Mouse (Mus musculus) hindbrain, embryonic 11.5 days (tissue): Measurements from ENCODE around the gene Ppp6r3. TPM values are rescaled to one million over a fixed set of nuclear protein-coding genes. Genes with fewer than 3 reads are reported as not detected.

ENCODE experiments used
- ATAC-seq: fragments of 200-750 bp; cut with Nextera tagmentation; 2 replicates; pipeline ENCODE4 v1.8.0; 2017; ENCODE audit warnings: mild to moderate bottlenecking, moderate TSS enrichment, moderate library complexity; ENCODE audit not compliant: low FRiP score
- DNase-seq: peaks from one replicate; pipeline ENCODE4 v3.0.0-alpha.2; 2015; ENCODE audit warnings: low spot score
- H3K27ac ChIP-seq: fragments of 300-500 bp; sonication (generic); 2 replicates; pipeline ENCODE4 v1.5.1; 2014; ENCODE audit warnings: mild to moderate bottlenecking, low read depth, low read length
- H3K27me3 ChIP-seq: fragments of 300-500 bp; sonication (generic); 2 replicates; pipeline ENCODE4 v1.6.1; 2014; ENCODE audit warnings: mild to moderate bottlenecking, low read length, moderate library complexity, mixed read lengths; ENCODE audit not compliant: control insufficient read depth, insufficient read depth
- H3K36me3 ChIP-seq: fragments of 300-500 bp; sonication (generic); 2 replicates; pipeline ENCODE4 v1.6.1; 2014; ENCODE audit warnings: mild to moderate bottlenecking, low read length, moderate library complexity, mixed read lengths; ENCODE audit not compliant: control insufficient read depth, insufficient read depth
- H3K4me1 ChIP-seq: fragments of 300-500 bp; sonication (generic); replicated peaks from 2 replicates; pipeline ENCODE4 v1.6.1; 2014; ENCODE audit warnings: low read length, mixed read lengths; ENCODE audit not compliant: control insufficient read depth, insufficient read depth
- H3K4me2 ChIP-seq: fragments of 300-500 bp; sonication (generic); replicated peaks from 2 replicates; pipeline ENCODE4 v1.6.1; 2014; ENCODE audit warnings: mild to moderate bottlenecking, low read depth, low read length
- H3K4me3 ChIP-seq: fragments of 300-500 bp; sonication (generic); 2 replicates; pipeline ENCODE4 v1.5.1; 2014; ENCODE audit warnings: low read depth, low read length
- H3K9ac ChIP-seq: fragments of 300-500 bp; sonication (generic); 2 replicates; pipeline ENCODE4 v1.6.1; 2014; ENCODE audit warnings: low read depth, low read length
- H3K9me3 ChIP-seq: fragments of 300-500 bp; sonication (generic); 2 replicates; pipeline ENCODE4 v1.6.1; 2016; ENCODE audit warnings: low read length; ENCODE audit not compliant: control insufficient read depth
- WGBS: fragments of 180-500 bp; shearing (Covaris S2); extraction: QIAGEN DNeasy Blood & Tissue Kit; methylation state at CpG from one replicate; pipeline ENCODE4 v1.1.7; 2014; 5-methylcytosine and 5-hydroxymethylcytosine counted together
- polyA plus RNA-seq: library from polyadenylated mRNA; unstranded; fragments of >200 nt; fragmentation: Nextera tagmentation; extraction: Ambion mirVana; gene quantifications from 2 replicates; pipeline ENCODE4 v1.2.1, GENCODE M21; 2014

Gene Ppp6r3
- polyA plus RNA-seq: 74.8 and 82.5 TPM in 2 replicates

DNA sequence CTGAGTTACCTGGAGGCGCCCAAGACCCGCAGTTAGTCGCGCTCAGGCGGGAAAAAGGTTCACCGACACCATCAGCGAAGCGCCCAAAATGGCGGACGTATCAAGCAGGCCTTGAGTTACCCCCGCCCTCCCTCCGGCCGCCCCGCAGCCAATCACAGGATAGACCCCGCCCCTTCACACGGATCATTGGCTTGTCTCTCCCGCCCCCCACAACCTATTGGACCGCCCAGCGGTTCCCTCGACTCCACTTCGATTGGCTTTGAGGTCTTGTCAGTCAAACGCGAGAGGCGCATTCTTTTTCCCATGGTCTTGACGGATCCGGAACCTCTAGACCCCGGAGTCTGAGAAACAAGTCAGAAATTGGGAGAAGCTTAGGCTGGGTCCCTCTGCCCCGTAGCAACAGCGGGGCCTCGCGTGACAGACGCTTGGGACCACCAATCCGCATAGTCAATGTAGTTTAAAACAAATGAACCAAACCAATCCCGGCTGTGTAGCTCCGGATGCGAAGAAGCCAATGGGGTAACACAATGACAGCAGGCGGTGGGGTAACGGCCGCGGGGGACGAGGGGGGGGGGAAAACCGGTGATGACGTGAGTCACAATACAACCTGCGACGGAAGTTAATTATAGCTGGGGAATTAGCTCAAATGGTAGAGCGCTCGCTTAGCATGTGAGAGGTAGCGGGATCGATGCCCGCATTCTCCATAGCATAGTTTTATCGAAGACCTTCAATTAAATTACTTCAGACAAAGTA, at the start of gene Ppp6r3:
Gene Ppp6r3, minus strand, starts transcription at position 118 of the 753 bp plus-strand sequence.
- ATAC-seq (peak; percentile 99), DNase-seq (peak; percentile 98)
- H3K36me3 ChIP-seq: no peaks in the 10 kb centered on the region
- WGBS: under 1% methylated on average over 50 of the region's 51 CpGs
- H3K9me3 ChIP-seq: no peaks in the 10 kb centered on the region
- H3K4me2 ChIP-seq: peak within 1 kb of the TSS; percentile 86
- H3K9ac ChIP-seq: peak within 1 kb of the TSS; percentile 87
- H3K27me3 ChIP-seq: no peaks in the 10 kb centered on the region
- peak within 1 kb of the TSS; percentile 96 for H3K4me3 ChIP-seq
- H3K4me1 ChIP-seq: no peaks in the 10 kb centered on the region; the same call in 1 of the 2 replicates
- peak within 1 kb of the TSS; percentile 76 for H3K27ac ChIP-seq

DNA sequence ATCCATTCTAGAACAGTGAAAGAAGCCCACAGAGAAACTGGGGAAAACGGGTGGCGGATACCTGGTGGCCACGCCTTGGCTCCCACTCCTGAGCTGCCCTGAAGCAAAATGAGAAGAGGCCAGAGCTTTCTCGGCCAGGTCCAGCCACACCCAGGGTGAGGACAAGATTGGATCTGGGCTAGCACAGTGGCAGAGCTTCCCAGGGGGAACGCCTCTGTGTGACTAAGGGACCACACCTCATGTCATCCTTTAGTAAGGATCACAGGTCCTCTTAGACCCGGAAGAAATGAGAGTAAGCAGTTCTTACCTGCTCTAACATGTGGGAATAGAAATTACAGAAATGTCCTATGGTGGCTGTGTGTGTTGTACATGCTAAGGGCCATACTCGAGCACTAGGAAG, 49.6 kb upstream of the Ppp6r3 start:
- H3K4me3 ChIP-seq: no peak overlapping the region
- DNase-seq (no peak), ATAC-seq (no peak)
- no peaks in the 10 kb centered on the region for H3K4me1 ChIP-seq
- peaks cover 2% of the 10 kb centered on the region; the same call in 1 of the 2 replicates for H3K36me3 ChIP-seq
- H3K27me3 ChIP-seq: no peaks in the 10 kb centered on the region
- no peak overlapping the region for H3K4me2 ChIP-seq
- 94% methylated on average over 7 of the region's 7 CpGs for WGBS
- no peaks in the 10 kb centered on the region for H3K9me3 ChIP-seq
- H3K27ac ChIP-seq: no peak overlapping the region
- no peak overlapping the region for H3K9ac ChIP-seq

DNA sequence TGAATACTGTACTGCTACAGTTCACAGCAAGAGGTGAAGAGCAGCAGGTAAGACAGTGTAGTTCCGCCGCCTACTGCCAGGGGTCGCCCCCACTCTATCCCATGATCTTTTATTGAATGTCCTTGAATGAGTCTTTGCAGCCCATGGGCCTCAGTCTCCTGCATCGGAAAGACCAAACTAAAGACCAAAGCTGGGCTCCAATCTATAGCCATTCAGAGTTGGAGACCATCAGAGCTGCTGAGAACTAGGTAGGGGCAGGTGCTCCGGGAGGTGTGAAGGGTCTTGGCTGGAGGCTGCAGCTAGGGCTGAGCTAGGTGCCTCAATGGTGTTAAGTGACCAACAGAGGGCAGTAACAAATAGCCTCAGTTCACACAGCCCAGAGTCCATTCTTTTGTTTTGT, 48.3 kb upstream of the Ppp6r3 start:
- peak; percentile 66; the same call in 1 of the 2 replicates for ATAC-seq
- peaks cover 7% of the 10 kb centered on the region; the same call in 1 of the 2 replicates for H3K36me3 ChIP-seq

DNA sequence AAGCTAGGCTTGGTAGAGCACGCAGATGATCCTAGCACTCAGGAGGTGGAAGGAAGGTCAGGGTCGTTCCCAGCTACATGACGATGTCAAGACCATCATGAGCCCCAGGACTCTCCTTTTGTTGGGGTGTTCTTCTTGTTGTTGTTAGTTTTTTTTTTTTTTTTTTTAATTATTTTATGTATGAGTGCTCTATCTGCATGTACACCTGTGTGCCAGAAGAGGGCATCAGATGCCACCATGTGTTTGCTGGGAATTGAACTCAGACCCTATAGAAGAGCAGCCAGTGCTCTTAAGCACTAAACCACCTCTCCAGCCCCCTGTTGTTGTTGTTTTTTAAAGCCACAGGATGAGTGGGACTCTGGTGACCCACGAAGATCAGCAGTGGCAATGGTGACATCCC, 47.7 kb upstream of the Ppp6r3 start:
- Histone ChIP-seq H3K4me3 (no peak overlapping the region), H3K4me1 (no peaks in the 10 kb centered on the region), H3K27me3 (no peaks in the 10 kb centered on the region), H3K4me2 (no peak overlapping the region), H3K9ac (no peak overlapping the region), H3K27ac (no peak overlapping the region), H3K36me3 (peaks cover 7% of the 10 kb centered on the region; the same call in 1 of the 2 replicates), H3K9me3 (no peaks in the 10 kb centered on the region)
- WGBS: 95% methylated on average over 4 of the region's 4 CpGs
- DNase-seq (no peak), ATAC-seq (no peak)

More for the DNA sequence above, 48.3 kb upstream of the Ppp6r3 start:
- Histone ChIP-seq H3K4me1 (no peaks in the 10 kb centered on the region), H3K27ac (no peak overlapping the region), H3K27me3 (no peaks in the 10 kb centered on the region), H3K9ac (no peak overlapping the region), H3K9me3 (no peaks in the 10 kb centered on the region), H3K4me2 (no peak overlapping the region), H3K4me3 (no peak overlapping the region)
- peak; percentile 59 for DNase-seq
- 73% methylated on average over 5 of the region's 5 CpGs for WGBS

DNA sequence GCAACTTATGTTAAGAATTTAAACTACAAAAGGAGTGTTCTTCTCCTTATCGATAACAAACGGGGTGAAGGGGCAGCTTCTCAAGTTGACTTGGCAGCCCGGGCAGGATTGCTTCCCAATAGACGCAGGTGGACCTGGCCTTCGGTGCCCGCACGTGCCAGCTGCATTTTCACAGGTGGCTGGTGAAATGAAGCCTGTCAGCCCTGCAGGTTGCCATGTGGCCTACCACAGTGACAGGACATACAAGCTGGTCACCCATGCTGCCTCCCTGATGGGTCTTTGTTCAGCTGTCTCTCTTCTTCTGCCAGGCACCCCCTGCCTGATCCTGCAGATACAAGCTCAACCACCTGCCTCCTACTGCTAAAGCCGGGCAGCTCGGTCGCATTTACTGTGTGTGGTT, 45.3 kb upstream of the Ppp6r3 start:
- no peak overlapping the region for H3K27ac ChIP-seq
- ATAC-seq (no peak), DNase-seq (no peak)
- 94% methylated on average over 10 of the region's 10 CpGs for WGBS
- no peaks in the 10 kb centered on the region for H3K4me1 ChIP-seq
- no peaks in the 10 kb centered on the region for H3K27me3 ChIP-seq
- no peaks in the 10 kb centered on the region for H3K9me3 ChIP-seq
- no peak overlapping the region for H3K4me3 ChIP-seq
- H3K4me2 ChIP-seq: no peak overlapping the region
- no peak overlapping the region for H3K9ac ChIP-seq
- H3K36me3 ChIP-seq: peaks cover 7% of the 10 kb centered on the region; the same call in 1 of the 2 replicates

DNA sequence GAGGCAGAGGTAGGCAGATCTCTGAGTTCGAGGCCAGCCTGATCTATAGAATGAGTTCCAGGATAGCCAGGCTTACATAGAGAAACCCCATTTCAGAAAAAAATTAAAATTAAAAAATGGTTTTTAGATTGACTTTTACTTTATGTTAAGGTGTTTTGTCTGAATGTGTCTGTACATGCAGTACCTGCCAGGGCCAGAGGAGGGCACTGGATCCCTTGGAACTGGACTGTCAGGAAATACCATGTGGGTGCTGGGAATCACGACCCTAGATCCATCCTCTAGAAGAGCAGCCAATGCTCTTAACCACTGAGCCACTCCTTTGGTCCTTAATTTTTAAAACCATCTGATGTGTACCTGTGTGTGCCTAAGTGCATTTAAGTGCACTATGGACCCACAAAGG, 43.8 kb upstream of the Ppp6r3 start:
- no peak overlapping the region for H3K4me3 ChIP-seq
- no peaks in the 10 kb centered on the region for H3K27me3 ChIP-seq
- H3K4me1 ChIP-seq: no peaks in the 10 kb centered on the region
- no peak overlapping the region for H3K4me2 ChIP-seq
- no peak for ATAC-seq
- no peak overlapping the region for H3K27ac ChIP-seq
- H3K9ac ChIP-seq: no peak overlapping the region
- H3K9me3 ChIP-seq: no peaks in the 10 kb centered on the region
- no peak for DNase-seq
- 90% methylated on average over 2 of the region's 2 CpGs for WGBS
- peaks cover 7% of the 10 kb centered on the region; the same call in 1 of the 2 replicates for H3K36me3 ChIP-seq

DNA sequence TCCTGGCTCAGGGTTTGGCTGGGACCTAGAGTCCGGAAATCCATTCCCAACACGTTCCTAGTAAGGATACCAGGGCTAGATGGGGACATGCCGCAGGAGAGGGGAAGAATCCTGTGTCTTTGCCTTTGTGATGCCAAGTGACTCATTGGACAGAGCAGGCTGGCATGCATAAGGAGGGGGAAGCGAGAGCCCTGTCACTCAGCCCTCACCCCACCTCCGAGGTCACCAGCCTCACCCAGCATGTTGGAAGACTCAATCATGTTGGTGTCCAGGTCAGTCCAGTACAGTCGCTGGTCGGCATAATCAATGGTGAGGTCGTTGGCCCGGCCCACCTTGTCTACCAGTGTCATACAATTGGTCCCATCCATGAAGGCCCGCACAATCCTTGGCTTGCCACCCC, 38.4 kb upstream of the Ppp6r3 start:
- Histone ChIP-seq H3K27ac (no peak overlapping the region), H3K36me3 (peaks cover 6% of the 10 kb centered on the region; the same call in 1 of the 2 replicates), H3K4me1 (no peaks in the 10 kb centered on the region), H3K27me3 (no peaks in the 10 kb centered on the region), H3K4me3 (no peak overlapping the region), H3K4me2 (no peak overlapping the region), H3K9me3 (no peaks in the 10 kb centered on the region), H3K9ac (no peak overlapping the region)
- no peak for DNase-seq
- no peak for ATAC-seq
- WGBS: 94% methylated on average over 10 of the region's 10 CpGs

DNA sequence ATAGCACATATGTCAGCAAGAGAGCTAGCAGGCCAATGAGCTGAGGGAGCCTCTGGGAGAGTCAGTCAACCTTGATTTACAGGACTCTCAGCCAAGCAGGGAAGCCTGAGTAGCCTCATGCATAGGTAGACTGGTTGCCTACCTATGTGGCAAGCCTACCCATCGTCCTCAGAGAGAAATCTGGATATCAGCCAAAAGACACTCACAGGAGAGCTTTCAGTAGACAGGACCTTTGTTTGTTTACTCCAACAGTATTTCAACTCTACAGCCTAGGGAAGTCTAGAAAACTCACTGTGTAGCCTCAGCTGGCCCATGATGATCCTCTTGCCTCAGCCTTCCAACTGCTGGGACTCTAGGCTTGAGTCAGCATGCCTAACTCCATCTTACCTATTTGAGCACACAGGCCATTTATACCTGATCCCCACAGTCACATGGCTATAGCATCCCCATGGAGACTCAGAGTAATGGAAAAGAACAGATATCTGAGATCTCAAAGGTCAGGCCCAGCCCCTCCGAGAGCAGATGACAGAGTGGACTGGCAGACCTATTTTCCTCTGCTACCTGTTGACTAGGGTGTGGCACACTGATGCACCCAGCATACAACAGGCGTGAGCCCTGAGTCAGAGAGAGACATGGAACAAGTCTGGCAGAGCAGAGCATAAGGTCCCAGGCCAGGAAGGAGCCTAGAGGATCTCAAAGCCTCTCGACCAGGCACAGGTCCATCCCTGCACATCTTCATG, 37.2 kb upstream of the Ppp6r3 start:
- peaks cover 6% of the 10 kb centered on the region; the same call in 1 of the 2 replicates for H3K36me3 ChIP-seq
- H3K4me3 ChIP-seq: no peak overlapping the region
- DNase-seq (no peak), ATAC-seq (no peak)
- no peaks in the 10 kb centered on the region for H3K27me3 ChIP-seq
- H3K4me2 ChIP-seq: no peak overlapping the region
- H3K4me1 ChIP-seq: no peaks in the 10 kb centered on the region
- 89% methylated on average over 4 of the region's 4 CpGs for WGBS
- H3K9me3 ChIP-seq: no peaks in the 10 kb centered on the region
- H3K9ac ChIP-seq: no peak overlapping the region
- H3K27ac ChIP-seq: no peak overlapping the region
